Mouse (Mus musculus) CD8-positive naive resting alpha-beta T cell, adult 2 months (primary cell): ENCODE measurements around the gene Apbb2.

Experiments used
- DNase-seq, 2 experiments: peaks; one replicate each; pipeline ENCODE4 v3.0.0; 2022; ENCODE audit warnings: low read depth in 2 of 2, low spot score in 2 of 2

Gene Apbb2

GRCm38 (mm10) chr5:66476266-66476665 is 142.3 kb downstream of the Apbb2 start:
- DNase-seq, result no peak

- no peak for DNase-seq
Observed at GRCm38 (mm10) chr5:66475824-66476223, 142.8 kb downstream of the Apbb2 start.

- DNase-seq, result no peak
Observed at GRCm38 (mm10) chr5:66474153-66474552, 144.4 kb downstream of the Apbb2 start.

GRCm38 (mm10) chr5:66473599-66473998 is 145.0 kb downstream of the Apbb2 start:
- no peak for DNase-seq

- no peak for DNase-seq
Observed at GRCm38 (mm10) chr5:66470837-66471236, 147.7 kb downstream of the Apbb2 start.

- no peak for DNase-seq
Observed at GRCm38 (mm10) chr5:66469685-66470084, 148.9 kb downstream of the Apbb2 start.

GRCm38 (mm10) chr5:66468331-66469001 is 150.1 kb downstream of the Apbb2 start:
- no peak for DNase-seq

GRCm38 (mm10) chr5:66462665-66463064 is 155.9 kb downstream of the Apbb2 start:
- DNase-seq, result no peak

- DNase-seq, result no peak
Observed at GRCm38 (mm10) chr5:66458851-66459250, 159.7 kb downstream of the Apbb2 start.

- DNase-seq, result no peak
Observed at GRCm38 (mm10) chr5:66455271-66455670, 163.3 kb downstream of the Apbb2 start.

GRCm38 (mm10) chr5:66454826-66455225 is 163.8 kb downstream of the Apbb2 start:
- no peak for DNase-seq

- DNase-seq, result no peak
Observed at GRCm38 (mm10) chr5:66453106-66453505, 165.5 kb downstream of the Apbb2 start.

- no peak for DNase-seq
Observed at GRCm38 (mm10) chr5:66451561-66451960, 167.0 kb downstream of the Apbb2 start.

GRCm38 (mm10) chr5:66445497-66445896 is 173.1 kb downstream of the Apbb2 start:
- DNase-seq, result no peak

- no peak for DNase-seq
Observed at GRCm38 (mm10) chr5:66442260-66442659, 176.3 kb downstream of the Apbb2 start.

GRCm38 (mm10) chr5:66436791-66437246 is 181.8 kb downstream of the Apbb2 start:
- DNase-seq, result no peak

GRCm38 (mm10) chr5:66435158-66435557 is 183.4 kb downstream of the Apbb2 start:
- no peak for DNase-seq

GRCm38 (mm10) chr5:66429076-66429475 is 189.5 kb downstream of the Apbb2 start:
- DNase-seq, result no peak

- DNase-seq, result no peak
Observed at GRCm38 (mm10) chr5:66428071-66428470, 190.5 kb downstream of the Apbb2 start.

GRCm38 (mm10) chr5:66423909-66424308 is 194.7 kb downstream of the Apbb2 start:
- DNase-seq, result no peak

GRCm38 (mm10) chr5:66423466-66423865 is 195.1 kb downstream of the Apbb2 start:
- no peak for DNase-seq

- DNase-seq, result no peak
Observed at GRCm38 (mm10) chr5:66421954-66422353, 196.6 kb downstream of the Apbb2 start.

- DNase-seq, result no peak
Observed at GRCm38 (mm10) chr5:66421230-66421629, 197.4 kb downstream of the Apbb2 start.
